Mouse (Mus musculus) MEL (cell line): ENCODE measurements at regions not wholly inside any gene's neighbourhood (a gene's known extent, or its start where the extent isn't known, plus 50 kb on each side); places are given as distances from the start of the nearest gene placed in this dataset.

Experiments
- DNase-seq: peaks from one replicate; pipeline ENCODE4 v3.0.0; 2011; ENCODE audit warnings: low read depth, low spot score
- H3K27ac ChIP-seq: 2 replicates; pipeline ENCODE4 v1.5.1; 2012; ENCODE audit warnings: low read depth, mild to moderate bottlenecking, control low read depth, low read length, moderate library complexity; ENCODE audit not compliant: control insufficient read depth
- H3K27me3 ChIP-seq, 2 experiments: fragments of 150-350 bp in 1 of 2; sonication (generic) in 1 of 2; 2 replicates each; pipeline ENCODE4 v1.6.1; 2012; ENCODE audit warnings: low read length in 2 of 2, mild to moderate bottlenecking in 2 of 2, improper control_type of control experiment in 1 of 2, moderate library complexity in 1 of 2; ENCODE audit not compliant: insufficient read depth in 2 of 2, control insufficient read depth in 1 of 2
- H3K36me3 ChIP-seq, 2 experiments: 2 replicates each; pipeline ENCODE4 v1.6.1; 2012 to 2014; ENCODE audit warnings: low read length in 2 of 2, improper control_type of control experiment in 1 of 2, inconsistent platforms in 1 of 2, mild to moderate bottlenecking in 1 of 2; ENCODE audit not compliant: insufficient read depth in 2 of 2, control insufficient read depth in 1 of 2
- H3K4me1 ChIP-seq, 2 experiments: fragments of 150-350 bp in 1 of 2; sonication (generic) in 1 of 2; 2 replicates each; pipeline ENCODE4 v1.6.1; 2012; ENCODE audit warnings: low read length in 2 of 2, improper control_type of control experiment in 1 of 2, mild to moderate bottlenecking in 1 of 2; ENCODE audit not compliant: insufficient read depth in 2 of 2, control insufficient read depth in 1 of 2
- H3K4me3 ChIP-seq, 2 experiments: fragments of 150-350 bp in 1 of 2; sonication (generic) in 1 of 2; 2 replicates each; pipeline ENCODE4 v1.5.1; 2012; ENCODE audit warnings: low read depth in 2 of 2, low read length in 2 of 2, mild to moderate bottlenecking in 2 of 2, moderate library complexity in 2 of 2, control low read depth in 1 of 2, improper control_type of control experiment in 1 of 2; ENCODE audit not compliant: control insufficient read depth in 1 of 2, insufficient read depth in 1 of 2
- H3K79me2 ChIP-seq: 2 replicates; pipeline ENCODE4 v1.6.1; 2012; ENCODE audit warnings: mild to moderate bottlenecking, low read length, moderate library complexity; ENCODE audit not compliant: control insufficient read depth, poor library complexity, insufficient read depth
- H3K9ac ChIP-seq: 2 replicates; pipeline ENCODE4 v1.6.1; 2012; ENCODE audit warnings: low read depth, mild to moderate bottlenecking, control low read depth, low read length, moderate library complexity; ENCODE audit not compliant: control insufficient read depth, poor library complexity, severe bottlenecking
- H3K9me3 ChIP-seq: fragments of 150-350 bp; sonication (generic); replicated peaks from 2 replicates; pipeline ENCODE4 v1.6.1; 2012; ENCODE audit warnings: mild to moderate bottlenecking, low read length, improper control_type of control experiment, moderate library complexity; ENCODE audit not compliant: insufficient read depth
- BHLHE40 ChIP-seq: IDR thresholded peaks from 2 replicates; pipeline ENCODE4 v1.6.1; 2012; ENCODE audit warnings: low read depth, mild to moderate bottlenecking, inconsistent platforms, low read length, improper control_type of control experiment, borderline replicate concordance
- CHD1 ChIP-seq: IDR thresholded peaks from 2 replicates; pipeline ENCODE4 v1.6.1; 2012; ENCODE audit warnings: low read depth, mild to moderate bottlenecking, inconsistent platforms, low read length, improper control_type of control experiment
- CHD2 ChIP-seq: IDR thresholded peaks from 2 replicates; pipeline ENCODE4 v1.6.1; 2011; ENCODE audit warnings: low read length, improper control_type of control experiment
- CTCF ChIP-seq, 3 experiments: IDR thresholded peaks in 2 of 3; conservative IDR thresholded peaks in 1 of 3; 2 replicates each; pipeline ENCODE4 v1.5.1; 2011 to 2012; ENCODE audit warnings: low read length in 3 of 3, low read depth in 2 of 3, mild to moderate bottlenecking in 2 of 3, improper control_type of control experiment in 1 of 3, inconsistent platforms in 1 of 3, mixed read lengths in 1 of 3, moderate library complexity in 1 of 3; ENCODE audit not compliant: control insufficient read depth in 1 of 3, insufficient read depth in 1 of 3, poor library complexity in 1 of 3, severe bottlenecking in 1 of 3
- EP300 ChIP-seq, 2 experiments: IDR thresholded peaks; 2 replicates each; pipeline ENCODE4 v1.6.1; 2011; ENCODE audit warnings: improper control_type of control experiment in 2 of 2, low read length in 2 of 2, low read depth in 1 of 2, mild to moderate bottlenecking in 1 of 2
- GABPA ChIP-seq: IDR thresholded peaks from 2 replicates; pipeline ENCODE4 v1.6.1; 2012; ENCODE audit warnings: low read depth, mild to moderate bottlenecking, inconsistent platforms, low read length, improper control_type of control experiment, moderate library complexity
- JUND ChIP-seq: IDR thresholded peaks from 2 replicates; pipeline ENCODE4 v1.6.1; 2011; ENCODE audit warnings: low read depth, mild to moderate bottlenecking, improper control_type of control experiment, low read length
- KAT2A ChIP-seq: conservative IDR thresholded peaks from 2 replicates; pipeline ENCODE4 v1.6.1; 2012; ENCODE audit warnings: low read depth, low read length, improper control_type of control experiment, inconsistent platforms
- MAFK ChIP-seq: IDR thresholded peaks from 2 replicates; pipeline ENCODE4 v1.6.1; 2011; ENCODE audit warnings: low read depth, mild to moderate bottlenecking, low read length, improper control_type of control experiment, borderline replicate concordance
- MAX ChIP-seq: IDR thresholded peaks from 2 replicates; pipeline ENCODE4 v1.6.1; 2011; ENCODE audit warnings: low read length, improper control_type of control experiment
- MEF2A ChIP-seq: IDR thresholded peaks from 2 replicates; pipeline ENCODE4 v1.6.1; 2014; ENCODE audit warnings: low read depth, mild to moderate bottlenecking, inconsistent platforms, low read length, improper control_type of control experiment; ENCODE audit not compliant: poor library complexity, insufficient replicate concordance, severe bottlenecking; ENCODE audit errors: extremely low read depth
- POLR2A ChIP-seq, 2 experiments: IDR thresholded peaks; 2 replicates each; pipeline ENCODE4 v1.6.1; 2011 to 2012; ENCODE audit warnings: low read length in 2 of 2, mild to moderate bottlenecking in 2 of 2, control low read depth in 1 of 2, improper control_type of control experiment in 1 of 2, low read depth in 1 of 2, moderate library complexity in 1 of 2; ENCODE audit not compliant: control insufficient read depth in 1 of 2, insufficient read depth in 1 of 2, poor library complexity in 1 of 2
- RAD21 ChIP-seq: IDR thresholded peaks from 2 replicates; pipeline ENCODE4 v1.6.1; 2011; ENCODE audit warnings: mild to moderate bottlenecking, low read depth, low read length, improper control_type of control experiment
- RCOR1 ChIP-seq: IDR thresholded peaks from 2 replicates; pipeline ENCODE4 v1.6.1; 2012; ENCODE audit warnings: low read depth, mild to moderate bottlenecking, inconsistent platforms, low read length, improper control_type of control experiment
- SIN3A ChIP-seq: IDR thresholded peaks from 2 replicates; pipeline ENCODE4 v1.6.1; 2012; ENCODE audit warnings: low read length, improper control_type of control experiment, inconsistent platforms
- TAL1 ChIP-seq: IDR thresholded peaks from 2 replicates; pipeline ENCODE4 v1.6.1; 2012; ENCODE audit warnings: mild to moderate bottlenecking, inconsistent platforms, low read length, moderate library complexity, mixed read lengths
- TBP ChIP-seq: IDR thresholded peaks from 2 replicates; pipeline ENCODE4 v1.8.0; 2011; ENCODE audit warnings: low read depth, low read length, improper control_type of control experiment
- TCF12 ChIP-seq: IDR thresholded peaks from 2 replicates; pipeline ENCODE4 v1.6.1; 2014; ENCODE audit warnings: low read depth, mild to moderate bottlenecking, inconsistent platforms, low read length, improper control_type of control experiment, moderate library complexity
- UBTF ChIP-seq: IDR thresholded peaks from 2 replicates; pipeline ENCODE4 v1.6.1; 2012; ENCODE audit warnings: low read depth, mild to moderate bottlenecking, inconsistent platforms, low read length, improper control_type of control experiment, moderate library complexity, borderline replicate concordance; ENCODE audit not compliant: insufficient read depth
- USF2 ChIP-seq, 2 experiments: IDR thresholded peaks; 2 replicates each; pipeline ENCODE4 v1.6.1; 2011 to 2012; ENCODE audit warnings: improper control_type of control experiment in 2 of 2, low read length in 2 of 2, borderline replicate concordance in 1 of 2, inconsistent platforms in 1 of 2, low read depth in 1 of 2, mild to moderate bottlenecking in 1 of 2; ENCODE audit not compliant: insufficient read depth in 1 of 2
- ZC3H11A ChIP-seq: IDR thresholded peaks from 2 replicates; pipeline ENCODE4 v1.6.1; 2012; ENCODE audit warnings: low read depth, mild to moderate bottlenecking, inconsistent platforms, low read length, improper control_type of control experiment
- ZMIZ1 ChIP-seq: IDR thresholded peaks from 2 replicates; pipeline ENCODE4 v1.6.1; 2012; ENCODE audit warnings: low read depth, mild to moderate bottlenecking, inconsistent platforms, low read length, improper control_type of control experiment, moderate library complexity
- ZNF384 ChIP-seq: IDR thresholded peaks from 2 replicates; pipeline ENCODE4 v1.6.1; 2012; ENCODE audit warnings: low read depth, mild to moderate bottlenecking, inconsistent platforms, low read length, improper control_type of control experiment

GRCm38 (mm10) chr12:97918416-97918815 is 340.8 kb downstream of the Galc start:
- Histone ChIP-seq H3K4me3 (no peak overlapping the region), H3K27me3 (no peaks in the 10 kb centered on the region), H3K9me3 (no peaks in the 10 kb centered on the region), H3K4me1 (no peaks in the 10 kb centered on the region), H3K79me2 (no peaks in the 10 kb centered on the region), H3K36me3 (no peaks in the 10 kb centered on the region), H3K9ac (no peak overlapping the region), H3K27ac (no peak overlapping the region)
- no peak for TF ChIP-seq JUND
- no peak for TF ChIP-seq EP300 (IDR thresholded peaks at IDR 0.05; ENCODE audit: low read depth in 1 of 2, low read length in 2 of 2)
- no peak for TF ChIP-seq RAD21
- TF ChIP-seq MAX: no peak
- no peak for TF ChIP-seq ZNF384
- no peak for TF ChIP-seq GABPA
- no peak for TF ChIP-seq CTCF (IDR thresholded peaks at IDR 0.05 in 2 of 3, conservative IDR thresholded peaks at IDR 0.05 in 1 of 3; ENCODE audit: control insufficient read depth in 1 of 3, insufficient read depth in 1 of 3, low read depth in 2 of 3, low read length in 3 of 3, poor library complexity in 1 of 3, severe bottlenecking in 1 of 3)
- TF ChIP-seq CHD1: no peak
- TF ChIP-seq KAT2A: no peak
- TF ChIP-seq MEF2A: no peak
- no peak for TF ChIP-seq ZMIZ1
- no peak for TF ChIP-seq TCF12
- DNase-seq: no peak

GRCm38 (mm10) chr12:97915026-97915425 is 344.2 kb downstream of the Galc start:
- Histone ChIP-seq H3K27ac (no peak overlapping the region), H3K9me3 (no peaks in the 10 kb centered on the region), H3K4me3 (no peak overlapping the region), H3K9ac (no peak overlapping the region), H3K36me3 (no peaks in the 10 kb centered on the region), H3K4me1 (no peaks in the 10 kb centered on the region), H3K79me2 (no peaks in the 10 kb centered on the region), H3K27me3 (no peaks in the 10 kb centered on the region)
- no peak for TF ChIP-seq POLR2A (IDR thresholded peaks at IDR 0.05; ENCODE audit: control insufficient read depth in 1 of 2, insufficient read depth in 1 of 2, low read depth in 1 of 2, low read length in 2 of 2, poor library complexity in 1 of 2)
- no peak for TF ChIP-seq MAX
- no peak for TF ChIP-seq RAD21
- no peak for TF ChIP-seq RCOR1
- TF ChIP-seq TAL1: no peak
- DNase-seq: no peak

- Histone ChIP-seq H3K9ac (no peak overlapping the region), H3K4me1 (no peaks in the 10 kb centered on the region), H3K79me2 (no peaks in the 10 kb centered on the region), H3K4me3 (no peak overlapping the region), H3K36me3 (no peaks in the 10 kb centered on the region), H3K27me3 (no peaks in the 10 kb centered on the region), H3K9me3 (no peaks in the 10 kb centered on the region), H3K27ac (no peak overlapping the region)
- no peak for TF ChIP-seq USF2 (IDR thresholded peaks at IDR 0.05; ENCODE audit: borderline replicate concordance in 1 of 2, insufficient read depth in 1 of 2, low read depth in 1 of 2, low read length in 2 of 2)
- no peak for TF ChIP-seq CHD2
- TF ChIP-seq TCF12: no peak
- no peak for TF ChIP-seq BHLHE40
- no peak for TF ChIP-seq TBP
- TF ChIP-seq ZC3H11A: no peak
- TF ChIP-seq MAFK: no peak
- no peak for TF ChIP-seq ZMIZ1
- no peak for TF ChIP-seq RCOR1
- no peak for TF ChIP-seq GABPA
- TF ChIP-seq KAT2A: no peak
- TF ChIP-seq UBTF: no peak
- no peak for TF ChIP-seq SIN3A
- no peak for TF ChIP-seq POLR2A (IDR thresholded peaks at IDR 0.05; ENCODE audit: control insufficient read depth in 1 of 2, insufficient read depth in 1 of 2, low read depth in 1 of 2, low read length in 2 of 2, poor library complexity in 1 of 2)
- no peak for TF ChIP-seq TAL1
- DNase-seq: no peak
Observed at GRCm38 (mm10) chr12:97912730-97913129, 346.5 kb downstream of the Galc start.
